ENCODE assay signal across 9 mouse cellular contexts in genomic region chr11:106675875-106676274, GRCm38 (mm10).
A peak's percentile ranks its signal among the peaks of the same experiment; 100 is the strongest.
DNase-seq lines count a peak whose midpoint lies in the region; ATAC-seq and TF ChIP-seq lines count a peak whose summit lies in the region.
"Had no signal": no experiment of that assay in that cellular context is flagged by ENCODE, and none has a peak within 500 bp of the region (broad histone marks: within the 10 kb centered on the region; RNA-seq: fewer than 3 reads in every experiment).

No protein-coding gene starts in this region.

- TF ChIP-seq CTCF in forebrain, postnatal 0 days (IDR thresholded peaks at IDR 0.05; ENCODE audit: low read depth), result no peak
- TF ChIP-seq CTCF in thymus, adult 2 months (IDR thresholded peaks at IDR 0.05; ENCODE audit: borderline replicate concordance, control insufficient read depth, extremely low read depth, insufficient read depth, low read length, poor library complexity), result no peak
- TF ChIP-seq CTCF in stomach, postnatal 0 days (IDR thresholded peaks at IDR 0.05; ENCODE audit: low read depth), result no peak

- 95% methylated on average over 5 of the region's 5 CpGs for WGBS in forebrain, embryonic 13.5 days
- 89% methylated on average over 5 of the region's 5 CpGs for WGBS in forebrain, postnatal 0 days
- WGBS in kidney, embryonic 15.5 days, result 79% methylated on average over 5 of the region's 5 CpGs
- 91% methylated on average over 5 of the region's 5 CpGs for WGBS in thymus, adult 2 months
- WGBS in stomach, postnatal 0 days, result 71% methylated on average over 5 of the region's 5 CpGs

- no peak overlapping the region for H3K9ac ChIP-seq in forebrain, embryonic 13.5 days
- no peak overlapping the region for H3K9ac ChIP-seq in forebrain, postnatal 0 days
- no peak overlapping the region for H3K9ac ChIP-seq in kidney, embryonic 15.5 days
- H3K9ac ChIP-seq in stomach, postnatal 0 days (ENCODE audit: low read length), result no peak overlapping the region
- H3K9ac ChIP-seq: hindbrain, embryonic 15.5 days had no signal

- ATAC-seq in forebrain, embryonic 13.5 days, result no peak
- no peak for ATAC-seq in forebrain, postnatal 0 days
- ATAC-seq in kidney, embryonic 15.5 days (replicated peaks; ENCODE audit: low FRiP score), result no peak
- no peak for ATAC-seq in stomach, postnatal 0 days (ENCODE audit: low FRiP score, low TSS enrichment)

- TF ChIP-seq EP300 in stomach, postnatal 0 days (optimal IDR thresholded peaks at IDR 0.05), result no peak

- no peaks in the 10 kb centered on the region for H3K36me3 ChIP-seq in forebrain, embryonic 13.5 days (ENCODE audit: poor library complexity, severe bottlenecking)
- H3K36me3 ChIP-seq in forebrain, postnatal 0 days (ENCODE audit: insufficient read depth), result no peaks in the 10 kb centered on the region
- H3K36me3 ChIP-seq in kidney, embryonic 15.5 days, result no peaks in the 10 kb centered on the region
- peaks cover 19% of the 10 kb centered on the region for H3K36me3 ChIP-seq in thymus, adult 2 months (ENCODE audit: control insufficient read depth, insufficient read depth, low read length)
- no peaks in the 10 kb centered on the region for H3K36me3 ChIP-seq in stomach, postnatal 0 days (ENCODE audit: control insufficient read depth, insufficient read depth, low read length)
- H3K36me3 ChIP-seq: hindbrain, embryonic 15.5 days had no signal

- H3K4me1 ChIP-seq in forebrain, embryonic 13.5 days, result peaks cover 32% of the 10 kb centered on the region
- H3K4me1 ChIP-seq in forebrain, postnatal 0 days (ENCODE audit: insufficient read depth), result peaks cover 18% of the 10 kb centered on the region
- H3K4me1 ChIP-seq in kidney, embryonic 15.5 days, result peaks cover 28% of the 10 kb centered on the region
- H3K4me1 ChIP-seq in thymus, adult 2 months (replicated peaks; ENCODE audit: control insufficient read depth, insufficient read depth, low read length), result peaks cover 64% of the 10 kb centered on the region
- peaks cover 6% of the 10 kb centered on the region; the same call in 1 of the 2 replicates for H3K4me1 ChIP-seq in stomach, postnatal 0 days (replicated peaks; ENCODE audit: control insufficient read depth, insufficient read depth)

- no peak overlapping the region for H3K4me3 ChIP-seq in forebrain, embryonic 13.5 days
- no peak overlapping the region for H3K4me3 ChIP-seq in forebrain, postnatal 0 days (ENCODE audit: low read depth, low read length)
- H3K4me3 ChIP-seq in kidney, embryonic 15.5 days (replicated peaks), result no peak overlapping the region
- H3K4me3 ChIP-seq in thymus, adult 2 months (ENCODE audit: control insufficient read depth, insufficient read depth, low read length), result no peak overlapping the region
- no peak overlapping the region for H3K4me3 ChIP-seq in stomach, postnatal 0 days (ENCODE audit: low read depth, low read length)
- H3K4me3 ChIP-seq: hindbrain, embryonic 15.5 days had no signal

- H3K27ac ChIP-seq in forebrain, embryonic 13.5 days, result 0 out of 2 replicates have a peak overlapping the region, but pooled peaks have one; percentile 92
- no peak overlapping the region for H3K27ac ChIP-seq in forebrain, postnatal 0 days (ENCODE audit: low read depth, low read length)
- H3K27ac ChIP-seq in kidney, embryonic 15.5 days, result peak overlapping the region; percentile 81
- peak overlapping the region; percentile 97 for H3K27ac ChIP-seq in thymus, adult 2 months (ENCODE audit: control insufficient read depth, insufficient read depth, low read length)
- H3K27ac ChIP-seq in stomach, postnatal 0 days (replicated peaks), result peak overlapping the region; percentile 89

- H3K4me2 ChIP-seq in forebrain, embryonic 13.5 days, result no peak overlapping the region
- H3K4me2 ChIP-seq in forebrain, postnatal 0 days (ENCODE audit: low read depth), result no peak overlapping the region
- no peak overlapping the region for H3K4me2 ChIP-seq in kidney, embryonic 15.5 days
- no peak overlapping the region for H3K4me2 ChIP-seq in stomach, postnatal 0 days (replicated peaks; ENCODE audit: low read depth)
- H3K4me2 ChIP-seq: hindbrain, embryonic 15.5 days had no signal

- no peak for DNase-seq in forebrain, postnatal 0 days
- no peak for DNase-seq in kidney, postnatal 25 days
- DNase-seq in thymus, adult 2 months, result no peak
- DNase-seq in thymus, postnatal 10 days (ENCODE audit: low spot score in 2 of 2), result no peak
- no peak for DNase-seq in stomach, postnatal 0 days (ENCODE audit: low spot score)
- DNase-seq in MN1 (ENCODE audit: low spot score), result no peak

- no peaks in the 10 kb centered on the region for H3K9me3 ChIP-seq in forebrain, embryonic 13.5 days (replicated peaks)
- no peaks in the 10 kb centered on the region for H3K9me3 ChIP-seq in forebrain, postnatal 0 days (ENCODE audit: low read length)
- H3K9me3 ChIP-seq in kidney, embryonic 15.5 days (replicated peaks), result no peaks in the 10 kb centered on the region
- H3K9me3 ChIP-seq in stomach, postnatal 0 days (ENCODE audit: control insufficient read depth, low read length), result no peaks in the 10 kb centered on the region
- H3K9me3 ChIP-seq: hindbrain, embryonic 15.5 days had no signal

- no peaks in the 10 kb centered on the region for H3K27me3 ChIP-seq in forebrain, embryonic 13.5 days
- H3K27me3 ChIP-seq in forebrain, postnatal 0 days (ENCODE audit: insufficient read depth, low read length), result no peaks in the 10 kb centered on the region
- H3K27me3 ChIP-seq in kidney, embryonic 15.5 days, result no peaks in the 10 kb centered on the region
- H3K27me3 ChIP-seq in thymus, adult 2 months (ENCODE audit: control insufficient read depth, insufficient read depth, low read length), result no peaks in the 10 kb centered on the region
- H3K27me3 ChIP-seq in stomach, postnatal 0 days (ENCODE audit: control insufficient read depth, insufficient read depth, low read length), result no peaks in the 10 kb centered on the region
- H3K27me3 ChIP-seq: hindbrain, embryonic 15.5 days had no signal

- TF ChIP-seq POLR2A in thymus, adult 2 months (IDR thresholded peaks at IDR 0.05; ENCODE audit: control insufficient read depth, extremely low read depth, insufficient read depth, low read length, poor library complexity), result no peak
